Mouse (Mus musculus) retina, postnatal 7 days (tissue): ENCODE data around the gene Kctd21.
A peak's percentile ranks its signal among the peaks of the same experiment; 100 is the strongest.

Source experiments
- DNase-seq: peaks from one replicate; pipeline ENCODE4 v3.0.0-alpha.2; 2012; ENCODE audit warnings: low read depth, low spot score

The Kctd21 gene

DNA sequence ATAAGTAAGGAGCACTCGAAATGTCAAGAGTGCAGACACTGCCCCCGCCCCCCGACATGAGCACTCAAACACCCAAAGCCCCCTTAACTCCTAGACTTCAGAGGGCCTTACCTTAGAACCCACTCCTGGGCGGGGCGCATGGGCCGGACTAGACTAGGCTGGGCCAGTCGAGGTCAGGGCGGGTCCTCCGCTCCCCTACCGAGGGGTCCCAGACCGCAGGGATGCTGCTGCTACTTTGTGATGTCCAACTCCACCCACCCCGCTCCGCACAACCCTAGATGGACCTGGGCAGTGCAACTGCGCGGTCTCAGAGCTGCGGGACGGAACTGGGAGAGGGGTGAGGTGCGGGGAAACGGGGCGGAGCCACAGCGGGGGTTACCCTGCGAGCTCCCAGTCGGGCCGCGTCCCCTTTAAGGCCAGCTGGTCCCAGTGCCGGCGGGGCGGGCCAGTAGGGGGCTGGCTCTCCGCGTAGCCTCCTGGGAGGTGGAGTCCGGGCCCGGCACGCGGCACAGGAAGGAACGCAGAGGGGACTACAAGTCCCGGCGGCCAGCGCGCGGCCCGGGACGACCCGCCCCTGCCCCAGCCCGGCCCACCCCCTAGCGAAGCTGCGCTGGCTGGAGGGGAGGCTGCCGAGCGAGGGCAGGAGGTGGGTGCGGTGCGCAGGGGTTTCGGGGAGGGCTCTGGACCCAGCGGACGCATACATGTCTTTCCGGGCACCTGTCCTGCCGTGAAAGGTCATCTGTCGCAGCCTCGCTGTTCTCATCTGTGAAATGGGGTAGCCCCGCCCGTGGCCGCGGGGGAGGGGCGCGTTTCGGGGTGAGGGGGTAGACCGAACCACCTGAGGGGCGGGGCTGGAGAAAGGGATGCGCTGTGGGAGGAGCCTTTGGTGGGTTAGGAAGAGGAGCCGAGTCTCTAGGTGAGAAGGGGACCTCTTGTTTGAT, at the start of gene Kctd21, which contains the start of gene Usp35:
Gene Kctd21, plus strand, starts transcription at position 602 of the 941 bp plus-strand sequence.
Gene Usp35, minus strand, starts transcription at position 295 of the 941 bp plus-strand sequence.
- peak; percentile 83 for DNase-seq

GRCm38 (mm10) chr7:97296986-97297385, 35.1 kb upstream of the Kctd21 start:
- no peak for DNase-seq

DNA sequence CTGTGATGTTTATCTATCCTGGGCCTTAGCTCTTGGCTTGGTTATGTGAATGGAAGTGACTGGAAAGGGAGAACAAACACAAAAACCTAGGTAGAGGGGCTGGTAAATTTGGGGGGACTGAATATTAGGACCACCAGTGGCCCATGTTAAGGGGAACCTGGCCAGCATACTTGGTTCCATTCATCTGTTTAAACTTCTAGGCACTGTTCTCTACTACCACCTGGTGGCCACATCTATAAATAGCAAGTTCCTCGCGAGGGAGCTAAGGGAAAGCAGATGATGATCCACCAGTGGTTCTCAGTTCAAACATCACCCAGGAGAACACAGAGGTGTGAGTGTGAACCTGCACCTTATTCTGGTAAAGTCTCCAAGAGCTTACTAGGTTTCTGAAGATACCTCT, 34.7 kb upstream of the Kctd21 start:
- peak; percentile 55 for DNase-seq

DNA sequence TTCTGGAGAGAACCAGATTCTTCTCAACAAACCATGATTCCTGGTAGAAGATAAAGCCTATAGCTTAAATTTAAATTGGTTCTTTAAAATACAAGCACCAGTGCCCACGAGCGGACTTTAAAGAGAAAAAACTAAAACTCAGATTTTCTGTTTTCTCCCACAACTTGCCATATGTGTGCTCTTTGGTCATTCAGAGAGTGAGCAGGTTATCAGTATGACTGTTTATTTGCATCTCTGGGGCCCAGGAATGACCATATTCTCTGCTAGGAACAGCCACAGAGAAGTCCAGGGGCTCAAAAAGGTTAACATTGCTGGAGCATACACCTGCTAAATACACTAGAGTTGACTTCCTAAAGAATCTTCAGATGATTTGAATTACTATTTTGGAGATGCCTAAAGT, 33.8 kb upstream of the Kctd21 start:
- no peak for DNase-seq

- DNase-seq = no peak
Observed at GRCm38 (mm10) chr7:97298943-97299342, 33.2 kb upstream of the Kctd21 start.

DNA sequence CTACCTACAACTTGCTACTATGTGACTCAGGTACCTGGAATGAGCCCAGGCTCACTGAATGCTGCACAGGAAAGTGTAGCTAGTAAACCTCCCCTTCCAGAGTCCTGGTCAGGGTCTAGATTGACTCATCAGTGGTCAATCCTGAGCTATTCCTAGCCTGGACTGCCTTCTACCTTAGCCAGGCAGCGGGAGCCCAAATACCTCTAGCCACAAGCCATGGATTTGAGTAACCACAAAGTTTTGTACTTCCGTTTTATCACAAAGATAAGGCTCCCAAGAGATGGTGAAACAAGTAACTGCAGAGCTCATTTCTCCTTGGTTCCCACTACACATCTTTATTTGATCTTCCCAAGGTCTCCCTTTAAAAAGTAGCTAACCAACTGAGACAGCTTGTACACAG, 31.2 kb upstream of the Kctd21 start:
- DNase-seq = no peak

DNA sequence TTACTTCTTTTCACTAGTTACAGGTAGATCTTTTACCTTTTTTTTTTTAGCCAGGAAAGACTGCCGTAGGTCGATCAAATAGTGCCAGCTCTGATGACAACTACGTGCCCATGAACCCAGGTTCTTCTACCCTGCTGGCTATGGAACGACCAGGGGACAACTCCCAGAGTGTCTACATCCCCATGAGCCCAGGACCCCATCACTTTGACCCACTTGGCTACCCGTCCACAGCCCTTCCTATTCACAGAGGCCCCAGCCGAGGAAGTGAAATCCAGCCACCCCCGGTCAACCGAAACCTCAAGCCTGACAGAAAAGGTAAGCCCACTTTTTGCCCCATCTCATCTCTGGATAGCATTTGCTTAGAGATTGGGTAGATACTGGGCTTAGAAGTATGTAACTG, 30.8 kb upstream of the Kctd21 start:
- no peak for DNase-seq

DNA sequence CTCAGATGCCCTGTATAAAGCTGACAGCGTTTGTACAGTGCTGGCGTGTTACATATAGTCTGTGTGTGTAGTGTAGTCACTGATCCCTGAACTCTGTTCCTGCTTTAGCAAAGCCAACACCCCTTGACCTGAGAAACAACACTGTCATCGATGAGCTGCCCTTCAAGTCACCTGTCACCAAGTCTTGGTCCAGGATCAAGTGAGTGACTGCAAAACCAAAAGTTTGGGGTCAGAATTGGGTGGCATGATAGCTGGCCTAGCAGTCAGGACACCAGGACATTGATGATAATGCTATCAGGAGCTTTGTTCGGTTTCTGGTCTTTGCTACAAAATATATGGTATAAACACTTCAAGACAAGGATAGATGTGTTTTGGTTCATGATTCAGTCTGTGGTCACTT, 29.9 kb upstream of the Kctd21 start:
- DNase-seq = no peak

- no peak for DNase-seq
Observed at GRCm38 (mm10) chr7:97302876-97303275, 29.3 kb upstream of the Kctd21 start.

- DNase-seq = no peak
Observed at GRCm38 (mm10) chr7:97303614-97304013, 28.5 kb upstream of the Kctd21 start.

- DNase-seq = no peak
Observed at GRCm38 (mm10) chr7:97304471-97304870, 27.7 kb upstream of the Kctd21 start.

GRCm38 (mm10) chr7:97305206-97305605, 26.9 kb upstream of the Kctd21 start:
- DNase-seq = no peak

DNA sequence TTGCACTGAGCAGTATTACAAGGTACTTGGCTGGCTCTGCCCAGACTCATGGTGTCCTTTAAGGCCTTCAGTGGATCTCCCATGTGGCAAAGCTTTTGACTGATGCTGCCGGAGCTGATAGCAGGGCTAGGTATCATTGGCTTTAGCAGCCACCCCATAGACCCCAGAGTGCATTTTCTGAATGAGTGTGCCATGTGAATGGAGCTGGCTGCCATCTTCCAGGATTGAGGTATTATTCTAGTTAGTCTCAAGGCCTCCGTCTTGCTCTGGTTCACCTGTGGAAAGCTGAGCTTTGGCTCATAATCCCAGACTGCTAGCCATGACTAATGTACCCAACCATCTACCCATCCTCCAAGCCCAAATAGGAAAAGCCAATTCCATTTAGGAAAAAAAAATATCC, 25.3 kb upstream of the Kctd21 start:
- no peak for DNase-seq

- no peak for DNase-seq
Observed at GRCm38 (mm10) chr7:97307546-97307945, 24.6 kb upstream of the Kctd21 start.

DNA sequence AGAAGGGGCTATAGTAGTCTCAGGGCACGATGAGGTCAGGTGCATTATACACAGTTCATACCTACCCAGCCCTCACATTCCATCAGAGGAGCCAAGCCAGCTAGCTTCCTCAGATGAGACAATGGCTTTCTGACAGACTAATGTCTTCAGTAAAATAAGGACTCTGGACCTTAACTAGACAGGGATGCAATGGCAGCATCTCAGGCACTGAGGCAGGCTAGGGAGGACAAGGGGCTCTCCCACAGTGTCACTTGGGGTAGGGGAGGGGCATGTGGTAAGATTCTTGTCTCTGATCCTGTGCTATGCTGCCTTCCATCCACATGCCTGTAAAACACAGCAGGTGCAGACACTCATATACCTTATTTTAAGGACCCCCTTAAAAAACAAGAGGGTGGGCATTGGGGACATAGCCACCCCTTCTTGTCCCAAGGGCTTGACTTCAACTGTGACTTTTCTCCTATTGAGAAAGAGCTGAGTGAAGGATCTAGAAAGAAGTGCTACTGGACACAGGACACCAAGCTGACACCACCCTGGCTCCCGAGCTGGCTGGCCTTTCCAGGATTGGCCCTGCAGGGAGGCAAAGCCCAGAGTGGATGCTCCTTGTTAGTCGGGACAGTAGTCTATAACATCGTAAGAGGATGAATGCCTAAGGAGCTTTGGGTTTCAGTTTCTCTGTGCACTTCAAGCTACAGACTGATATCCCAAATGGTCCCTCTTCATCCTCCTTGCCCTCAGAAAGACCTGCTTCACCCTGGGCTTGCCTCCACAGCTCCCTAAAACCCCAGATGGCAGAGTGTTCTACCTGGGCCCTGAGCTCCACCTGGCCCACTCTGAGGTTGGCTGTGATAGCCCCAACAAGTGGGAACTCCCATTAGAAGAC, 22.4 kb upstream of the Kctd21 start:
- no peak for DNase-seq

- no peak for DNase-seq
Observed at GRCm38 (mm10) chr7:97310341-97310635, 21.8 kb upstream of the Kctd21 start.

DNA sequence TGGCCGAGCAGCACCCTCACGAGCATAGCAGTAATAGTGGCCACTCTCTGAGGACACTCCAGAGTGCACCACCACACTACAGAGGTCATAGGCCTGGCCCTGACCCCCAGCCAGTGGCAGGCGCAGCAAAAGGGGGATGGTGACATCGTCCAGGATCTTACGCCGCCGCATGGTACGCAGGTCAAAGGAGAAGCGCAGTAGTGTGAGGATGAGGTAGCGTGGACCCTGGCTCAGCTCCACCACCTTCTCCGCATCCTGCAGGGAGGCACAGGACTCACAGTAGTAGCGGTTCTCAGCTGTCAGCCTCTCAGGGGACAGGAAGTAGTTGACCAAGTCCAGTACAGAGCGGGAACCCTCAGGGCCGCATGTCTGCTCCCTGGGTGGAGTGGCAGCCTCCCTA, 20.5 kb upstream of the Kctd21 start:
- DNase-seq = no peak

DNA sequence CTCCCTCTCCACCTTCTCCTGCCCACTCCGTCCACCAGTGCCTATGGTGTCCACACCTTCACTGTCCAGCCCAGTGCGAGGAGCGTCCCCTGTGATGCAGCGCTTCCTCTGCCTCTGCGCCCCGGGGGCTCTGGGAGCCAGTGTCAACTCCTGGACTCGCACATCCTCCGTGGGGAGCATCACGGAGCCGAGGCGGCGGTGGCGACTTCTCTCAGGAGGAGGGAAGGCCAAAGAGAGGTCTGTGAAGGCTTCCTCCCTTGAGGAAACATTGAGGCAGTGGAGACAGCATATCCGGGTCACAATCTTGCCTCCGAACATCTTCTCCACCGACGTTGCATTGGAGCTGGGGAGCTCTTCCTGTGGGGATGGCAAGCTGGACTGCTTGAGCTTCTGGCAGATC, 19.9 kb upstream of the Kctd21 start:
- DNase-seq = no peak

DNA sequence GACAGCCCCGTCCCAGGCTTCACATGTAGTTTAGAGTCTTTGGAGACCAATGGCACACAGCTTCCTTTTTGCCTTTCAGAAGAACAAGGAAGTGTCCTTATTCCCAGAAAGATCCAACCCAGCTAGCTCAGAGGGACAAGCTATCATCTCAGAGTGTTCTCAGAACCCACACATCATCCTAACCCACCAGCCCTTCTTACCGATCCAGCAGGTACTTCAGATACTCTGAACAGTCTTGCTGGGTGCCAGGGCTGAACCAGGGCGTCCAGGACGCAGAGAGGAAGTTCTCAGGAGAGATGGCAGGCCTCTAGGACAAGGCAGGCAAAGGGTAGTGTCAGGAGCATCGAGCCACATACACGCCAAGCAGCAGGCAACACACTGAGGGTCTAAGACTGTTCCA, 19.3 kb upstream of the Kctd21 start:
- DNase-seq = no peak

GRCm38 (mm10) chr7:97313364-97313995, 18.6 kb upstream of the Kctd21 start:
- DNase-seq = no peak

DNA sequence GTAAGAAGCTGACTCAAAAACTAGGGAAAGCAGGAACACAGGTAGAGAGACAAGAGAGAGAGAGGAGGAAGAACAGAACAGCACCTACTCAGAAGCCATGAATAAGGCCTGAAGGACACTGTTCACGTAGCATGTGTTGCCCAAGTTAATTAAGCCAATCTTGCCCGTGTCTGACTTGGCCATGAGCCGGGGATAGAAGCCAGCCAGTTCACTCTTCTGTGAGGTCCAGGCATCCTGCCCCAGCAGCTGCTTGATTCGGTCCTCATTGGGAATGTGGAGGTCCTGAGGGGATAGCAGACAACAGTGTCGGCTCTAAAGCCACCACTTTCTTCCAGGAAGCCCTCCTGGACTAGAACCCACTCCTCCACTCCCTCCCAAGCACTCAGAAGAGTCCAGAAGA, 17.5 kb upstream of the Kctd21 start:
- no peak for DNase-seq

DNA sequence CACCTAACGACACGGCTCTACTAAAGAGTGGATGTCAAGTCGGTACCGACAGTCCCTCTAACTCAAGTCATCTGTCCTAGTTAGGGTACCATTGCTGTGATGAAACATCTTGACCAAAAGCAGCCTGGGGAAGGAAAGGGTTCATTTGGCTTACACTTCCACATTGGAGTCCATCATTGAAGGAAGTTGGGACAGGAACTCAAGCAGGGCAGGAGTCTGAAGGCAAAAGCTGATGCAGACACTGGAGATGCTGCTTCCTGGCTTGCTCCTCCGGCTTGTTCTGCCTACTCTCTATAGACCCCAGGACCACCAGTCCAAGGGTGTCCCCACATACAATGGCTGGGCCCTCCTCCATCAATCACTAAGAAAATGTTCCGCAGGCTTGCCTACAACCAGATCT, 16.5 kb upstream of the Kctd21 start:
- DNase-seq = no peak
